ENCODE assay signal across 8 mouse cellular contexts in the genomic region with DNA sequence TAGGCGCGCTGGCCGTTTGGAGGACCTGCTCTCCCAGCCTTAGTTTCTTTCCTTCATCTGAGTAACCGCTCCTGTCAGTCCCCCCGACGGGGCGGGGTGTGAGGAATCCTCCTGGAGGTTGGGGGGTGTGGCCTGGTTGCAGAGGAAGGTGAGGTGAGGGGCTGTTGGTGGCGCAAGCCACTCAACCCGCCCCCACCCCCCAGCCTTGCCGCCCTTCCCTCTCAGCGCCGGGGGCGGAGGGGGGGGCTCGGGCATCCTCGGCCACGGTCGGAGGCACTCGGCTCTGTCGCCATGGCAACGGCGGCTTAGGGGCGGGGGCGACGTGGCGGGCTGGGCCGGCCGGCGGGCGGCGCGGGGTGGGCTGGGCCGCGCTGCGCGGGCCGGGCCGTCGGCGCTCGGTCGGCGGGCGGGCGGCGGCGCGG.
DNase-seq lines count a peak whose midpoint lies in the region; ATAC-seq and TF ChIP-seq lines count a peak whose summit lies in the region.

No protein-coding gene starts in this region.

- H3K27me3 ChIP-seq in ES-Bruce4 (ENCODE audit: control insufficient read depth, insufficient read depth, low read length, poor library complexity, severe bottlenecking), result no peaks in the 10 kb centered on the region
- no peaks in the 10 kb centered on the region for H3K27me3 ChIP-seq in intestine, embryonic 14.5 days (replicated peaks; ENCODE audit: control insufficient read depth, insufficient read depth, low read length)
- no peaks in the 10 kb centered on the region for H3K27me3 ChIP-seq in limb, embryonic 11.5 days (ENCODE audit: control insufficient read depth, insufficient read depth, low read length)
- H3K27me3 ChIP-seq in midbrain, embryonic 12.5 days, result no peaks in the 10 kb centered on the region
- H3K27me3 ChIP-seq in spleen, adult 2 months (ENCODE audit: control insufficient read depth, insufficient read depth, low read length), result peaks cover 10% of the 10 kb centered on the region

- H3K9me3 ChIP-seq in ES-Bruce4 (replicated peaks; ENCODE audit: control insufficient read depth, insufficient read depth, low read length, poor library complexity, severe bottlenecking), result no peaks in the 10 kb centered on the region
- no peaks in the 10 kb centered on the region for H3K9me3 ChIP-seq in intestine, embryonic 14.5 days (ENCODE audit: control insufficient read depth, low read length)
- H3K9me3 ChIP-seq in limb, embryonic 11.5 days (ENCODE audit: control insufficient read depth, low read length), result no peaks in the 10 kb centered on the region
- H3K9me3 ChIP-seq in midbrain, embryonic 12.5 days, result no peaks in the 10 kb centered on the region

- TF ChIP-seq POLR2A in ES-Bruce4 (IDR thresholded peaks at IDR 0.05; ENCODE audit: insufficient read depth, low read length), result no peak
- no peak for TF ChIP-seq POLR2A in spleen, adult 2 months (IDR thresholded peaks at IDR 0.05; ENCODE audit: low read depth, low read length)

- DNase-seq in adrenal gland, postnatal 4 days (ENCODE audit: low spot score in 2 of 2), result peak; percentile 54 to 68
- DNase-seq in frontal cortex, postnatal 25 days (ENCODE audit: low spot score in 2 of 2), result peak; percentile 54 to 55
- peak; percentile 94 for DNase-seq in intestine, embryonic 14.5 days (ENCODE audit: low spot score)
- peak; percentile 93 for DNase-seq in limb, embryonic 11.5 days (ENCODE audit: low spot score)
- DNase-seq in spleen, adult 2 months (ENCODE audit: low read depth in 1 of 2, low spot score in 2 of 2), result peak in 1 of 2 experiments; percentile 45
- no peak for DNase-seq in c-Kit-positive CD71-positive TER-119-positive erythroid progenitor cells, embryonic 14.5 days (ENCODE audit: low spot score)

- no peaks in the 10 kb centered on the region for H3K36me3 ChIP-seq in ES-Bruce4 (ENCODE audit: control insufficient read depth, insufficient read depth, low read length, poor library complexity, severe bottlenecking)
- H3K36me3 ChIP-seq in intestine, embryonic 14.5 days (ENCODE audit: control insufficient read depth, insufficient read depth, low read length), result no peaks in the 10 kb centered on the region
- H3K36me3 ChIP-seq in limb, embryonic 11.5 days (ENCODE audit: control insufficient read depth, insufficient read depth, low read length), result no peaks in the 10 kb centered on the region
- no peaks in the 10 kb centered on the region for H3K36me3 ChIP-seq in midbrain, embryonic 12.5 days
- H3K36me3 ChIP-seq in spleen, adult 2 months (ENCODE audit: control insufficient read depth, insufficient read depth, low read length), result no peaks in the 10 kb centered on the region

- TF ChIP-seq EP300 in ES-Bruce4 (IDR thresholded peaks at IDR 0.05; ENCODE audit: insufficient read depth, low read depth, low read length), result no peak

- TF ChIP-seq CTCF in ES-Bruce4 (IDR thresholded peaks at IDR 0.05; ENCODE audit: low read depth, low read length), result no peak
- TF ChIP-seq CTCF in spleen, adult 2 months (IDR thresholded peaks at IDR 0.05; ENCODE audit: extremely low read depth, insufficient read depth, insufficient read length, insufficient replicate concordance), result no peak

- ATAC-seq in intestine, embryonic 14.5 days (replicated peaks; ENCODE audit: low FRiP score, low TSS enrichment, low read depth), result peak; percentile 78
- peak; percentile 63 for ATAC-seq in limb, embryonic 11.5 days (ENCODE audit: insufficient number of reproducible peaks, low FRiP score, low TSS enrichment, low read depth)
- ATAC-seq in midbrain, embryonic 12.5 days (ENCODE audit: low FRiP score, low read depth), result peak; percentile 82

- WGBS in intestine, embryonic 14.5 days, result 2% methylated on average over 18 of the region's 47 CpGs
- WGBS in limb, embryonic 11.5 days, result 0% methylated on average over 11 of the region's 47 CpGs
- WGBS in midbrain, embryonic 12.5 days, result 0% methylated on average over 11 of the region's 47 CpGs
- WGBS in spleen, adult 2 months, result 9% methylated on average over 36 of the region's 47 CpGs

- H3K4me1 ChIP-seq in ES-Bruce4 (ENCODE audit: control insufficient read depth, insufficient read depth, low read length), result no peaks in the 10 kb centered on the region
- H3K4me1 ChIP-seq in intestine, embryonic 14.5 days (replicated peaks; ENCODE audit: control insufficient read depth, insufficient read depth, low read length), result peaks cover 38% of the 10 kb centered on the region
- H3K4me1 ChIP-seq in limb, embryonic 11.5 days (ENCODE audit: control insufficient read depth, insufficient read depth, low read length), result peaks cover 48% of the 10 kb centered on the region
- peaks cover 42% of the 10 kb centered on the region for H3K4me1 ChIP-seq in midbrain, embryonic 12.5 days
- peaks cover 15% of the 10 kb centered on the region; the same call in 1 of the 2 replicates for H3K4me1 ChIP-seq in spleen, adult 2 months (ENCODE audit: control insufficient read depth, insufficient read depth, insufficient read length)

- H3K9ac ChIP-seq in ES-Bruce4 (ENCODE audit: low read depth, poor library complexity, severe bottlenecking), result peak overlapping the region; percentile 97
- peak overlapping the region; percentile 76 for H3K9ac ChIP-seq in intestine, embryonic 14.5 days (ENCODE audit: low read length)
- H3K9ac ChIP-seq in limb, embryonic 11.5 days (ENCODE audit: low read length), result peak overlapping the region; percentile 84
- peak overlapping the region; percentile 94 for H3K9ac ChIP-seq in midbrain, embryonic 12.5 days (replicated peaks)

- no peak overlapping the region for H3K4me3 ChIP-seq in ES-Bruce4 (ENCODE audit: low read depth, low read length)
- H3K4me3 ChIP-seq in intestine, embryonic 14.5 days (ENCODE audit: low read depth, low read length), result peak overlapping the region; percentile 60
- H3K4me3 ChIP-seq in limb, embryonic 11.5 days (ENCODE audit: low read depth, low read length), result peak overlapping the region; percentile 90
- peak overlapping the region; percentile 91 for H3K4me3 ChIP-seq in midbrain, embryonic 12.5 days
- peak overlapping the region; percentile 23; the same call in 1 of the 2 replicates for H3K4me3 ChIP-seq in spleen, adult 2 months (ENCODE audit: extremely low read depth, insufficient read depth, insufficient read length)

- peak overlapping the region; percentile 80 for H3K4me2 ChIP-seq in intestine, embryonic 14.5 days (ENCODE audit: low read length)
- peak overlapping the region; percentile 79 for H3K4me2 ChIP-seq in limb, embryonic 11.5 days (ENCODE audit: low read depth, severe bottlenecking)
- H3K4me2 ChIP-seq in midbrain, embryonic 12.5 days (replicated peaks), result peak overlapping the region; percentile 82

- no peak overlapping the region for H3K27ac ChIP-seq in ES-Bruce4 (ENCODE audit: insufficient read depth, low read length)
- peak overlapping the region; percentile 82 for H3K27ac ChIP-seq in intestine, embryonic 14.5 days (ENCODE audit: low read depth)
- peak overlapping the region; percentile 88 for H3K27ac ChIP-seq in limb, embryonic 11.5 days (replicated peaks; ENCODE audit: low read depth, low read length)
- H3K27ac ChIP-seq in midbrain, embryonic 12.5 days (replicated peaks), result peak overlapping the region; percentile 55
- H3K27ac ChIP-seq in spleen, adult 2 months (ENCODE audit: insufficient read depth, low read length), result no peak overlapping the region

Comparison
In these comparisons a context has a peak if more than half of its experiments do, and no peak if none do; other contexts are left out.
1. H3K27ac ChIP-seq: peak in intestine, embryonic 14.5 days (single experiment), limb, embryonic 11.5 days (single experiment) and midbrain, embryonic 12.5 days (single experiment); none in ES-Bruce4 (single experiment) and spleen, adult 2 months (single experiment).
2. Peak in every context shown above with its lines, with median percentiles within 50 percentile points of each other: H3K9ac ChIP-seq, ATAC-seq and H3K4me2 ChIP-seq.